In the genomic region with DNA sequence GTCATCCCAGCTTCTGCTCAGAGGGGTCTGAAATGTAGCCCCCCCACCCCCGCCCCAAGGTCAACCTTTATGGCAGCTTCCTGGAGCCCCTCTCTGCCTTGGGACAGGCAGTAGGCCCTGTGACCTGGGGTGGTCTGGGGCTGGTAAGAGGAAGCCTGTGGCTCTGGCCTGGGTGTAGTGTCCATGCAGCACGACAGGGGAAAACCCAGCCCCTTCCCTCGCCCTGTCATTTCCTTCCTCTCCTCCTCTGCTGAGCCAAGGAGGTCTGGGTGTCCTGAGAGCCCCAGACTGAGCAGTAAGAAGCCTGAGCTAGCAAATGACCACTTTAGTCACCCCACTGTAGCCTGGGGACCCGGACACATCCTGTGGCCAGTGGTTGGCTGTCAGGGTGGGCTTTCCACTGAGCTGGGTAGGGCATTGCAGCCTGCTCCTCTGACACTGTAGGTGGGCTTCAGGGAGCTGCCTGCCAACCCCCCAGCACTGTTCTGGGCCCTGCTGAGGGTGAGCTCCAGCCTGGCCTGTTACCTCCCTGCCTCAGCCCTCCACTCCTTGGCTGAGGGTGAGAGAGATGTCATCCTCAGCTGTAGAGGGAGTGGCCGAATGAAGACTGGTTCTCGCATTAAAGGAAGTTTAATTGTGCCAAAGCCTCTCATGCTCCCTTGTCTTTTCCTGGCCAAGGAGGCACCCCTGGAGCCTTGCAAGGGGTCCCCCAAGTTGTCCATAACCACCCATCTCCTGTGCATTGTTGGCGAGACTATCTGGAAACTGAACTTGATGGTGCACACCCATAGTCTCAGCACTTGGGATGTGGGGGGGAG, we compare ENCODE assay signal across 8 mouse cellular contexts. TPM values are rescaled to one million over a fixed set of nuclear protein-coding genes. Genes with fewer than 3 reads are reported as not detected.
DNase-seq lines count a peak whose midpoint lies in the region; ATAC-seq and TF ChIP-seq lines count a peak whose summit lies in the region.

No protein-coding gene starts in this region.

- no peak for DNase-seq in G1E (ENCODE audit: low spot score)
- DNase-seq in heart, postnatal 25 days (ENCODE audit: low spot score) = peak; percentile 49
- DNase-seq in forebrain, embryonic 14.5 days (ENCODE audit: low spot score) = no peak
- no peak for DNase-seq in layer of hippocampus, adult 9-11 months
- no peak for DNase-seq in right cerebral cortex, postnatal 36 days (ENCODE audit: low spot score in 2 of 2)

- no peak overlapping the region for H3K9ac ChIP-seq in lung, embryonic 15.5 days
- H3K9ac ChIP-seq in forebrain, embryonic 14.5 days (ENCODE audit: low read length) = no peak overlapping the region

- H3K9me3 ChIP-seq in erythroblast, embryonic 14.5 days (ENCODE audit: control insufficient read depth, low read length) = no peaks in the 10 kb centered on the region
- no peaks in the 10 kb centered on the region for H3K9me3 ChIP-seq in G1E (replicated peaks)
- no peaks in the 10 kb centered on the region for H3K9me3 ChIP-seq in lung, embryonic 15.5 days
- H3K9me3 ChIP-seq in forebrain, embryonic 14.5 days (replicated peaks; ENCODE audit: control insufficient read depth, low read length) = no peaks in the 10 kb centered on the region

- intact Hi-C loops in heart, postnatal 25 days (cut with DNase I) = no loop called here

- H3K36me3 ChIP-seq in erythroblast, embryonic 14.5 days (ENCODE audit: control insufficient read depth) = peaks cover 78% of the 10 kb centered on the region
- peaks cover 60% of the 10 kb centered on the region for H3K36me3 ChIP-seq in G1E (replicated peaks)
- H3K36me3 ChIP-seq in lung, embryonic 15.5 days = peaks cover 36% of the 10 kb centered on the region
- H3K36me3 ChIP-seq in forebrain, embryonic 14.5 days (ENCODE audit: control insufficient read depth, insufficient read depth, low read length) = peaks cover 54% of the 10 kb centered on the region

- H3K27me3 ChIP-seq in erythroblast, embryonic 14.5 days (ENCODE audit: control insufficient read depth) = no peaks in the 10 kb centered on the region
- no peaks in the 10 kb centered on the region for H3K27me3 ChIP-seq in G1E (ENCODE audit: insufficient read depth, low read length)
- H3K27me3 ChIP-seq in lung, embryonic 15.5 days = no peaks in the 10 kb centered on the region
- no peaks in the 10 kb centered on the region for H3K27me3 ChIP-seq in forebrain, embryonic 14.5 days (replicated peaks; ENCODE audit: control insufficient read depth, insufficient read depth, low read length)

- no peak for TF ChIP-seq CTCF in G1E (IDR thresholded peaks at IDR 0.05; ENCODE audit: low read depth, low read length)

- H3K4me3 ChIP-seq in erythroblast, embryonic 14.5 days (replicated peaks) = peak overlapping the region; percentile 34
- peak overlapping the region; percentile 44; the same call in 1 of the 2 replicates for H3K4me3 ChIP-seq in G1E (ENCODE audit: low read depth, low read length)
- no peak overlapping the region for H3K4me3 ChIP-seq in lung, embryonic 15.5 days
- no peak overlapping the region for H3K4me3 ChIP-seq in forebrain, embryonic 14.5 days (ENCODE audit: low read depth, low read length)

- H3K4me2 ChIP-seq in lung, embryonic 15.5 days = no peak overlapping the region
- H3K4me2 ChIP-seq in forebrain, embryonic 14.5 days (ENCODE audit: low read length) = no peak overlapping the region

- no peak for ATAC-seq in erythroblast, adult 5-6 weeks (replicated peaks; ENCODE audit: low FRiP score, poor library complexity, severe bottlenecking)
- ATAC-seq in G1E (ENCODE audit: extremely low read depth, insufficient number of reproducible peaks, low FRiP score, poor library complexity, severe bottlenecking) = no peak
- no peak for ATAC-seq in lung, embryonic 15.5 days (ENCODE audit: borderline replicate concordance, extremely low read depth, low FRiP score, low TSS enrichment)
- ATAC-seq in forebrain, embryonic 14.5 days = no peak

- peak overlapping the region; percentile 41 for H3K27ac ChIP-seq in lung, embryonic 15.5 days
- H3K27ac ChIP-seq in forebrain, embryonic 14.5 days (ENCODE audit: low read depth, low read length) = no peak overlapping the region

- peaks cover 100% of the 10 kb centered on the region for H3K4me1 ChIP-seq in erythroblast, embryonic 14.5 days (ENCODE audit: control insufficient read depth)
- peaks cover 92% of the 10 kb centered on the region for H3K4me1 ChIP-seq in G1E (ENCODE audit: insufficient read depth, low read depth, low read length)
- H3K4me1 ChIP-seq in lung, embryonic 15.5 days = peaks cover 12% of the 10 kb centered on the region
- no peaks in the 10 kb centered on the region for H3K4me1 ChIP-seq in forebrain, embryonic 14.5 days (ENCODE audit: control insufficient read depth, insufficient read depth, low read length)

- WGBS in lung, embryonic 15.5 days = 70% methylated on average over 7 of the region's 7 CpGs
- WGBS in forebrain, embryonic 14.5 days = 86% methylated on average over 7 of the region's 7 CpGs

RNA-seq across cellular contexts. Expression of a gene that starts 6.6 kb away (rescaled TPM):
- 0.62 and 0.69 TPM in 2 replicates for polyA plus RNA-seq in erythroblast, embryonic 14.5 days (2012)
- total RNA-seq in erythroblast, adult 5-6 weeks (2015; ENCODE audit: low replicate concordance) = 0.21 TPM in 1 of 2 replicates, not detected in the other
- total RNA-seq in erythroblast, adult 5-6 weeks (2017; ENCODE audit: low replicate concordance) = 0.17 and 0.70 TPM in 2 replicates
- 5.0 and 7.6 TPM in 2 replicates for total RNA-seq in G1E (2014; fragmentation: Nextera tagmentation)
- total RNA-seq in G1E (2017) = 2.0 and 2.4 TPM in 2 replicates
- 14.1 and 15.4 TPM in 2 replicates for polyA plus RNA-seq in G1E (2012)
- total RNA-seq in heart, postnatal 25 days (2021) = 10 to 100 TPM in 1 of 2 experiments, 1 to 10 TPM in 1; 9.4 to 12.0 TPM
- 0.77 and 0.92 TPM in 2 replicates for polyA plus RNA-seq in lung, embryonic 15.5 days (2015; fragmentation: Nextera tagmentation; extraction: Ambion mirVana)
- 0.61 and 0.72 TPM in 2 replicates for polyA plus RNA-seq in forebrain, embryonic 14.5 days (2014; fragmentation: Nextera tagmentation; extraction: Ambion mirVana)

RNA-seq across cellular contexts. Expression of a gene that starts 23.1 kb away (rescaled TPM):
- polyA plus RNA-seq in erythroblast, embryonic 14.5 days (2012) = 31.6 and 32.9 TPM in 2 replicates
- total RNA-seq in erythroblast, adult 5-6 weeks (2015; ENCODE audit: low replicate concordance) = 12.7 and 13.2 TPM in 2 replicates
- 25.8 and 25.9 TPM in 2 replicates for total RNA-seq in erythroblast, adult 5-6 weeks (2017; ENCODE audit: low replicate concordance)
- total RNA-seq in G1E (2014; fragmentation: Nextera tagmentation) (18.0 and 18.7 TPM in 2 replicates), G1E (2017) (22.0 and 23.3 TPM in 2 replicates)
- 132 and 135 TPM in 2 replicates for polyA plus RNA-seq in G1E (2012)
- total RNA-seq in heart, postnatal 25 days (2021) = 100 to 1,000 TPM; 119 to 139 TPM
- 66.7 and 76.1 TPM in 2 replicates for polyA plus RNA-seq in lung, embryonic 15.5 days (2015; fragmentation: Nextera tagmentation; extraction: Ambion mirVana)
- 71.3 and 79.8 TPM in 2 replicates for polyA plus RNA-seq in forebrain, embryonic 14.5 days (2014; fragmentation: Nextera tagmentation; extraction: Ambion mirVana)

RNA-seq across cellular contexts. Expression of a gene that starts 35.1 kb away (rescaled TPM):
- polyA plus RNA-seq in erythroblast, embryonic 14.5 days (2012) = 6.4 and 8.3 TPM in 2 replicates
- total RNA-seq in erythroblast, adult 5-6 weeks (2015; ENCODE audit: low replicate concordance) = 6.0 and 7.3 TPM in 2 replicates
- 2.5 and 9.6 TPM in 2 replicates for total RNA-seq in erythroblast, adult 5-6 weeks (2017; ENCODE audit: low replicate concordance)
- total RNA-seq in G1E (2014; fragmentation: Nextera tagmentation) (51.0 and 53.9 TPM in 2 replicates), G1E (2017) (28.8 and 30.9 TPM in 2 replicates)
- polyA plus RNA-seq in G1E (2012) = 146 and 213 TPM in 2 replicates
- total RNA-seq in heart, postnatal 25 days (2021) = 10 to 100 TPM; 12.4 to 14.5 TPM
- polyA plus RNA-seq in lung, embryonic 15.5 days (2015; fragmentation: Nextera tagmentation; extraction: Ambion mirVana) = 82.6 and 85.7 TPM in 2 replicates
- 47.7 and 61.6 TPM in 2 replicates for polyA plus RNA-seq in forebrain, embryonic 14.5 days (2014; fragmentation: Nextera tagmentation; extraction: Ambion mirVana)

RNA-seq across cellular contexts. Expression of a gene that starts 41.3 kb away (rescaled TPM):
- 1.2 and 2.1 TPM in 2 replicates for polyA plus RNA-seq in erythroblast, embryonic 14.5 days (2012)
- 21.5 and 30.0 TPM in 2 replicates for total RNA-seq in erythroblast, adult 5-6 weeks (2015; ENCODE audit: low replicate concordance)
- total RNA-seq in erythroblast, adult 5-6 weeks (2017; ENCODE audit: low replicate concordance) = 14.5 and 21.1 TPM in 2 replicates
- 13.3 and 13.4 TPM in 2 replicates for total RNA-seq in G1E (2014; fragmentation: Nextera tagmentation)
- 13.2 and 19.4 TPM in 2 replicates for total RNA-seq in G1E (2017)
- polyA plus RNA-seq in G1E (2012) = 19.3 and 26.6 TPM in 2 replicates
- total RNA-seq in heart, postnatal 25 days (2021) = 10 to 100 TPM; 42.6 to 44.3 TPM
- polyA plus RNA-seq in lung, embryonic 15.5 days (2015; fragmentation: Nextera tagmentation; extraction: Ambion mirVana) = 19.2 and 22.9 TPM in 2 replicates
- 6.2 and 11.2 TPM in 2 replicates for polyA plus RNA-seq in forebrain, embryonic 14.5 days (2014; fragmentation: Nextera tagmentation; extraction: Ambion mirVana)

RNA-seq across cellular contexts. Expression of a gene that starts 58.2 kb away (rescaled TPM):
- 5.6 and 6.0 TPM in 2 replicates for polyA plus RNA-seq in erythroblast, embryonic 14.5 days (2012)
- 32.4 and 33.4 TPM in 2 replicates for total RNA-seq in erythroblast, adult 5-6 weeks (2015; ENCODE audit: low replicate concordance)
- total RNA-seq in erythroblast, adult 5-6 weeks (2017; ENCODE audit: low replicate concordance) = 32.2 and 39.0 TPM in 2 replicates
- total RNA-seq in G1E (2014; fragmentation: Nextera tagmentation) = 18.4 and 31.8 TPM in 2 replicates
- total RNA-seq in G1E (2017) = 7.0 and 9.4 TPM in 2 replicates
- 44.4 and 45.0 TPM in 2 replicates for polyA plus RNA-seq in G1E (2012)
- 10 to 100 TPM; 22.0 to 22.2 TPM for total RNA-seq in heart, postnatal 25 days (2021)
- polyA plus RNA-seq in lung, embryonic 15.5 days (2015; fragmentation: Nextera tagmentation; extraction: Ambion mirVana) = 8.9 and 9.3 TPM in 2 replicates
- 7.9 and 9.6 TPM in 2 replicates for polyA plus RNA-seq in forebrain, embryonic 14.5 days (2014; fragmentation: Nextera tagmentation; extraction: Ambion mirVana)

Comparison
In these comparisons a context has a peak if more than half of its experiments do, and no peak if none do; other contexts are left out.
1. H3K4me3 ChIP-seq: peak in erythroblast, embryonic 14.5 days (single experiment) and G1E (single experiment); none in lung, embryonic 15.5 days (single experiment) and forebrain, embryonic 14.5 days (single experiment).